Mouse (Mus musculus) activated CD4-positive, CD25-positive, alpha-beta regulatory T cell, adult 4 months (primary cell): ENCODE data around the gene Ccser2. TPM values are rescaled to one million over a fixed set of nuclear protein-coding genes. Genes with fewer than 3 reads are reported as not detected.
"Not testable (repeated sequence)": the region's sequence is repeated elsewhere in the genome, so short reads cannot be mapped to it uniquely, and the experiment has no call there.

Experiments
- ATAC-seq: one replicate; pipeline ENCODE4 v1.8.0; 2017
- polyA plus RNA-seq, 2 experiments: library from polyadenylated mRNA; unstranded; fragments of 100-300 nt; shearing (Covaris generic); gene quantifications; one replicate each; pipeline ENCODE4 v1.2.1; 2017

Gene Ccser2
- 10 to 100 TPM; 15.4 to 21.1 TPM for polyA plus RNA-seq

DNA sequence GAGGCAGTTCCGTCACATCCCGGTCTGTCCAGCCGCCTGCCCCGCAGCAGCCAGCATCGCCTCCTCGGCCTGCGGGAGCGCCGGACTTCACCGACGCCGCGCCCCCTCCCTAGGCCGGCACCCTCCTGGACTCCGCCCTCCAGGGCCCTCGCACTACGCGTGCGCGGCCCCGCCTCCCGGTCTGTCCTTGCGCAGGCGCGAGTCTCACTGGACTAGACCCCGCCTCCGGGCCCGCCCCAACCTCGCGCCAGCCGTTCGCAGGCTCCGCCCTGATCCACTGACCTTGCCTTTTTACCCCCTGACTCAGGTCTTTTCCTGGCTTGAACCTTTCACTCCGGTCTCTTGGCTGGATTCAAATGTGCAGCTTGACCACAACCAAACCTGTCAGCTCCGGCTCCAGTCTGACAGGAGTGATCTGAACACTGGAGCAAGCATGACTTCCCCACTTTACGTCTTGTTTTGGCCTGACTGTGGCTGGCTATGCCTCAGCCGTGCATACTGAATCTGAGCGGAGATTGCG lies at the start of gene Ccser2:
Gene Ccser2, minus strand, starts transcription at position 150 of the 520 bp plus-strand sequence.
- ATAC-seq = peak; percentile 87

DNA sequence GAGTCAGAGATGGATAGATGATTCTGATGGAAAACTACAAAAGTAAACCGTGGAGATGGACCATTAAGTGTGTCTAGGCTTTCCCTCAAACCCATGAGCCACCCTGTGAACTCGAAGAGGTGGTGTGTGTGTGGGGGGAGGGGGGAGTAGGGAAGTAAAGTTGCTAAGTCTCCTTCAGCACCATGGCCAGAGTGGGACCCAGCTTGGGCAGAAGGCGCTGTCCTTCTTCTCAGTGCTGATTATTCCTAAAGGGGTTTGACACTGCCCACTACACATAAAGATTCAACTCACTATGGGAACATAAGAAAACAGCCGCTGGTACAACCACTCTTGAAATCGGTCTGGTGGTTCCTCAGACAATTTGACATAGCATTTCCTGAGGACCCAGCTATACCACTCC lies 47.3 kb upstream of the Ccser2 start:
- ATAC-seq = no peak

DNA sequence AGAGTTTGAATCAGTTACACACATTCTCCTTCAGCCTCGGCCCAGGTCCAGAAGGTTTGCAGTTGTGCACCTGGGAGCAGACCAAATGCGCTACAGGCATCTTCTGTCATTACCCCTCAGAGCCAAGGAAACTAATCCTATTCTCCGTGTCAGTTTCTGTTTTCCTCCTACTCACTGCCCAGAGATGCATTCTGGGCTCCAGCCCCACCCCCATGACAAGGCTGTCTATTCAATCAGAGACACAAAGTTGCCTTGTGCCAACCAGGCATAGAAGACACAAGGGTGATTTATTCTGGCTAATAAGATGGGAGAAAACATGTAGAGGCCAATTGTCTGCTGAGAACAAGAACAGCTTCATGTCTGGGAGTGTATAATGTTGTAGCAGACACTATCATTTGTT lies 45.1 kb upstream of the Ccser2 start:
- ATAC-seq = no peak

DNA sequence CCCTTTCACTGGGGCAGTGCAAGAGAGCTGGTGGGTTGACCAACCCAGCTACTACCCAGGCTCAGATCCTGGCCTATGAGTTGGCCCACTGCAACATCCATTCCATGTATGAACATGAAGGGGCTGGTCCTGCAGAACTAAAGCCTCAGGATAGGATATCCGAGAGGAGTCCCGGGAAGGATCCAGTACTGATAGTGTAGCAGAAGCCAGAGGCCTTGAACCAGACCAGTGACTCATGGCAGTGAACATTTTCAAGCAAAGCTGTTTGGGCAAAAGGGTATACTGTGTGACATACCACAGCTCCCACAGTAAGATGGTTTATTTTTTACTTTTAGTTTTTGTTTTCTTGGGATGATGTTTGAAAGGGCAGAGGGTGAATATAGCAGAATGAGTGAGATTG lies 41.1 kb upstream of the Ccser2 start:
- ATAC-seq = no peak

DNA sequence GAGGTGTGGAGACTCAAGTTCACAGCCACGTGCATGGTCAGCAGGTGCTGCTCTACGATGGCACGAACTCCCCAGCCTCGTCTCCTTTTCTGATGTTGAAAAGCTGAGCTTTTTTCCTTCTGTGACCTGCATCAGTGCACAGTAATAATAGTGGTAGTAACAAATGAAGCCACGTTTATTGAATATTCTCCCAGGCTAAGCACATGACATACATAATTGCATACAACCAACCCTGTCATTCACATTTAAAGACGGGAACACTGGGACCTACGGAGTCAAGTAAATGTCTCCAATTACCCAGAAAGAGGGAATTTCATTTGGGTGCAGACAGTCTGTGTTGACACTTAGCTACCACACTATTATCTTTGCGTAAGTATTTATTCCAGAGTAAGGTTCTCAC lies 37.9 kb upstream of the Ccser2 start:
- ATAC-seq = no peak

DNA sequence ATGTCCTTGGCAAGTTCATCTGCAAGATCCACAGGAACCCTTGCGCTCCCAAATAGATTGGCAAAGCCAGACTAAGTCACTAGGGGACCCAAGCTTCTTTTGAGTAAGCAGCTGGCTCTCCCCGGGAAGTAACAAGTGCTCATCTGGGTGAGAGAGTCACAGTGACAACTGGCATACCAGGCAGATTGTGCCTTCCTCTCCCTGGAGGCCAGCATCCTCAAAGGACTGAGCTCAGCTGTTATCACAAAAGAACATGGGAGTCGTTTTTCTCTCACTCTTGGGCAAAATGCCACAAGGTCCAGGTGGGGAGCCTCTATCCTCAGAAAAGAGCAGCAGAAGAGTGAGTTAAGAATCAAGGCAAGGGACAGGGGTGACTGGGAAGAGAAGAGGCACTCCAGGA lies 37.3 kb upstream of the Ccser2 start:
- ATAC-seq = no peak

DNA sequence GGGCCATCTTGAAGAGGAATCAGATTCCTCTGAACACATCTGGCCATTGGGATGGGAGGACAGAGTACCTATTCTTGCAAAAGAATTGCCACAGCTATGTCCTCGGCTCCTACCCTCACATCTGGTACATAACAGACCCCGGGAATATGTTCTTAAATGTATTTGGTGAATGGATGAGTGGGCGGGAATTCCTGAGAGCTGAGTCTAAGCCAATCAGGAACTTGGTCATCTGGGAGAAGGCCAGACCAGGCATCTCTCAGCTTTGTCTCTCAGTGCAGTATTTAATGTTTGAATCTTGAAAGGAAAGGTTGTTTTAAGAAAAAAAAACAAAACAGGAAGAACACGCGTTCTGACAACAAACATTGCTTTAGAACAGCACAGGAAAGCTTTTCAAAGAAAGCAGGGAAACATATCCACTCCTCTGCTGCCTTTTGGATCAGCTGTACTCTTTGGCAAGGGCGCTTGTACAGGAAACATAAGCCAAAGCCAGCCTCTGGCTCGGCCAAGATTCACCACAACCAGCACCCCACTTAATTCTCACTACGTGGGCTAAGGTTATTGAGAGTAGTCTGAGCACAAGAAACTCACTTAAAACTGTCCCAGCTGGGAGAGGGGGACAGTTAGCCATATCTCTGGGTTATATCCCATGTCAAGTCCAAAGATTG lies 35.0 kb upstream of the Ccser2 start:
- ATAC-seq = no peak

DNA sequence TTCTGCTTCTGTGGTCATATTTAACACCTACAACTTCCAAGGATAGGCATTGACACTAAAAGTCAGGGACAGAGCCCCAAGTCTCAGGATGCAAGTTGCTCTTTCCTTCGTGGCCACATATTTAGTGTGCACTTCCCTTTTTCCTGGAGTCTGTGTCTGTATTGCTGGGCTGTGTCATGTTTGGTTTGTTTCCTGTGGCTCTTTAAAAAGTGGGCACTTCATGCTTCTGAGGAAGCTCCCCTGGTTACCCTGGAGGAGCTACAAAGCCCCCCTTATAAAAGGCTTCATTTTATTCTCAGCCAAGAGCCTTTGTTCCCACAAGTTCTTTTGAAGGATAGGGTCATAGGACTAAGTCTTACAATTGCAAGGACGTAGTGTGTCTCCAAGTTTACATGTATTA lies 34.3 kb upstream of the Ccser2 start:
- no peak for ATAC-seq

DNA sequence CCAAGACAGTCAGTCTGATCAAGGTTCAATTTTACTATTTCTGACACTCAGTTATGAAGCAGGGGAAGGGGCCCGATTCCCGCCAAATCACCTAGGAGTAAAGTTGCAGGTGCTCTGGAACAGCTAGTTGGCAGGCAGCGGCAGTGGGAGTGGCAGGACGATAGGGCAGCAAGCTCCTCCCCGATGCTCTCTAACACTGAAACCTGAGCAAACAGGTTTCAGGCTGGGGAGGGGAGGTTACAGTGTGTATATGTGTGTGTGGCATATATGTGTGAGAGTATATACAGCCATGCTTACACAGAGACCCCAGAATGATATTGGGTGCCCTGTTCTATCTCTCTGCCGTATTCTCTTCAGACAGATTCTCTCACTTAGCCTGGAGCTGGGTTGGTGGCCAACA lies 32.2 kb upstream of the Ccser2 start:
- ATAC-seq = not testable (repeated sequence)

DNA sequence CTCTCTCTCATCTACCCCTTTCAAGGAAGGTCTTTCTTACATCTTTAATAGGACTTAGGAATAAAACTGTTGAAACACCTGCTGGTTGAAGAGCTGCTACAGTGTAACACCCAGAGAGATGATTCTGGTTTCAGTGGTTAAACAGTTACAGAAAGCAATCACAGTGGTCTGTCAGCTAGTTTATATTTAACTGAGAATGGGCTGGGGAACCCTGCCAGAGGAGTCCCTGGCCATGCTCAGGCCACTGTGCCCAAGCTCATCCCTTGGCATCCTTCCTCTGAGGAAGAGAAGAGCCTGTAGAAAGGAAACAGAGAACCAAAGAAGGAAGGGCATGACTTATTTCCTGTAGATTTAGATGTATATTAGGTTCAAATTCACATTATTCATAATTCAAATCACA lies 21.2 kb upstream of the Ccser2 start:
- ATAC-seq = no peak

DNA sequence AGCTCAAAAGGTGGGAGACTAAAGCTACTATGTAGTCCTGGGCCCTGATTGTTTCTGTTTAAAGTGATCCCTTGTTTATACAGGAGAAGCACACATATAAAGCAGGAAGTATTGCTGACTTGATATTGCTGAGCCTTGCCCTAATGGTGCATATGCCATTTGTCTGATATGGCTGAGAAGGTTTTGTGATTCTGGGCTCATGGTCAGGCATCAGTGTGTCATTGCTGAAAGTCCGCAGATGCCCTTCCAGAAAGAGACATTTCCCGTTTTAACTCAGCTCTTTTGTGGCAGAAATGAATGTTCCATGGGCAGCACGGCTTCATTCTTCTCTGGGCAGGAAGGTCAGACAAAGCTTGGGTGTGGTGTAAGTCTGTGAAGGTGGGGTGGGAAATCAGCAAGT lies 17.1 kb upstream of the Ccser2 start:
- ATAC-seq = no peak

DNA sequence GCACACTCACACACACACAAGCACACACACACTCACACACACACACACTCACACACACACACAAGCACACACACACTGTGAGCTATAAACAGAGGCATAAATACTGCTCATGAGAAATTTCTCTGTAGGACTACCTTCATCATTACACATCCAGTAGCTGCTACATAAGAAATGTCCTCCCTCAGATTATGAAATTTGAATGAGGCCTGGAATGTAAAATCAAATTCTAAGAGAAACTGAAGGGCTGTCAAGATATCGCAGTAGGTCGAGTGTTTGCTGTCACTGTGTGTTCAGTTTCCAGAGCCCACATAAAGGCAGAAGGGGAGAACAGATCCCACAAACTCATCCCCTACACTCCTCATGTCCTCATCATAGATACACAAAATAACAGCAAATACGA lies 6.4 kb upstream of the Ccser2 start:
- no peak for ATAC-seq

DNA sequence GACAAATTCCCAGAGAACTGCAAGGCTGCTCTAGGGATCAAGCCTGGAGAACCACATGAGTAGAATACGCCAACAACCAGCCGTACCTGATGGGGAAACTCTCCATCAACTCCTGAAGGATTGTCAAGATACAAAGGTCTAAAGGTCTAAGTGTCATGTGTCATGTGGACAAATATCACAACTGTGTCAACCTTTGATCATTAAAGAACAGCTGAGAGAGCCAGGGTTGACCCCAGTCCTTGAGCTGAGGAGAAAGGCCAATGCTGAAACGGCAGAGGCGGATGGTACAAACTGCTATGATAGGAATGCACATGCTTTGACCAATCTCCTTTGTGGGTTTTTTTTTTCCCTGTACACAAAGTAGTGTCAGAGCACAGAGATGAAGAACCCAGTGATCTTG lies 2.6 kb upstream of the Ccser2 start:
- ATAC-seq = no peak

DNA sequence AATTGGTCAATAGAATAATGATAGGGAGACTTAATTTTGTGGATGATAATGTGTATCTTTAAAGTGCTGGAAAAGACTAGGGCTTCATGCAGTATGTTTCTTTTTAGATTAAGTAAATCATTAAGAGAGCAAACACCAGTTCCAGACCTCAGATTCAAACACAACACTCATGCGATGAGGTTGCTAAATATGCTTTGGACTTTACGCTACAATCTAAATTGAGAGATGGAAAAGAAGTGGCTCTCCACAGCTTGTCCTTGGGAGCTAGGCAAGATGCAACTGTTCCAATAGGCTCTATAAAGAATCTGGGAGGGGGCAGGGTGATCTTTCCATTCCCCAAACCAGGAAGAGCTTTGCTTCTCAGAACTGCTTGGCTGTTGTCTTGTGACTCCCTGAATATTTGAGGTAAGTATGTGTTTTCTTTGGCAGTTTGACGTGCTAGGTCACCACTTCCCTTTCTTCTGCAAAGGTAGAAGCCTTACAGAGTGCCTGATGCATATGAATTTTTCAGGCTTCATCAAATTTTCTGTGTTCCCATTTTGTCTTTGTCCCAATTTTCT lies 1.4 kb upstream of the Ccser2 start:
- ATAC-seq = no peak

DNA sequence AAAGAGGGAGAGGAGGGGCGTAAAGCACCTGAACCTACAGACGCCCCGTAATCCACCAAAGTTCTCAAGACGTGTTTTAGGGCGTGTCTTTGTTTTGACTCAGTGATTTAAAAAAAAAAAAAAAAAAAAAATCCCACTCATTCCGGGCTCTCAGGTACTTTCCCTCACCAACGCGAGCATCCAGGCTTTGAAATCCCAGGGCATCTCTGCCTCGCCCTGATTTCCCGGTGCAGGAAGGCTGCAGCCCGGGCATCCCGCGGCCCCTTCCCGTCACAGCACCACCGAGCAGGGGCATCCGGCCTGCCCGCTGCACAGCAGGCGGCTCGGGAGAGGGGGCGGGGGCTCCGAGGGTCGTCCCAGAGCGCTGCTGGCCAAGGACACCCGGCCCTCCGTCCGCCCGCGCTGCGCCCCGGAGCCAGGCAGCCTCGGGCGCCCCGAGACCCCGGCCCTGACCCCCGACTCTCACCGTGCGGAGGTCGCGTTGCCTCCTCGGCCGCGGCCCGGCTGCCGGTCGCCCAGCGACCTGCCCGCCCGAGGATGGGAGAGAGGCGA lies 425 bp downstream of the Ccser2 start:
- peak; percentile 62 for ATAC-seq

DNA sequence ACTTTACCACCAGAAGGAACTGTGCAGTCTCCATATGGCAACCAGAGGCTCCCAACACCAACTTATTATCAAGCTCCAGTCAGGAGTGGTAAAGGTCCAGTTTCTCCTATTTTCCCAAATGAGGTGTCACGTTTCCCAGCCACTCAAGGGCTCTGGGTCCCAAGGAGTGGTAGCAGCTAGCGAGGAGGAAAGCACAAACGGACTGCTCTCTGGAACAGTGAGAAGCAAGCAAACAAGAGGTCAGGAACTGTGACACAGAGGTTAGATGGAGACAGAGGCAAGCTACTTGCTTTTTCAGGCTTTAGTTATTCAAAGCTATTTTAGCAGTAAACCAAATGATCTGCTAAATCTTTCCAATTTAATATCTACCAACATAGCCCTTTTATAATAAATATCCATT lies 3.2 kb downstream of the Ccser2 start:
- no peak for ATAC-seq

DNA sequence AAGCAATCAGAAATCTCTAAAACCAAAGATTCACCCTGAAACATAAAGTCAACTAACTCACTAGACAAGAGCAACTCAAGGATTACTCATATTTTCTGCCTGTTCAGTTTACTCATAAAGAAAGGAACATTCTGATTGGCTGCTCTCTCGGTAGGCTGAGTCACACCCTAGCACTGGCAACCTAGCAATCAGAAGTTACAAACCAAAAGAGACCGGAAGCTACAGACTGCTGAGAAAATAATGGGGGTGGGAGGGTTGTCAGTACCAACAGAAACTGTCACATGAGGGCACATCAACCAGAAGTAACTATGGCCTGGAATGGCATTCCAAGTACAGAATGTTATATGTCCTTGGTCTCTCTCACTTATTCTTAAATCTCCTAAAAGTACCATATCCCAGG lies 6.1 kb downstream of the Ccser2 start:
- peak; percentile 98 for ATAC-seq

DNA sequence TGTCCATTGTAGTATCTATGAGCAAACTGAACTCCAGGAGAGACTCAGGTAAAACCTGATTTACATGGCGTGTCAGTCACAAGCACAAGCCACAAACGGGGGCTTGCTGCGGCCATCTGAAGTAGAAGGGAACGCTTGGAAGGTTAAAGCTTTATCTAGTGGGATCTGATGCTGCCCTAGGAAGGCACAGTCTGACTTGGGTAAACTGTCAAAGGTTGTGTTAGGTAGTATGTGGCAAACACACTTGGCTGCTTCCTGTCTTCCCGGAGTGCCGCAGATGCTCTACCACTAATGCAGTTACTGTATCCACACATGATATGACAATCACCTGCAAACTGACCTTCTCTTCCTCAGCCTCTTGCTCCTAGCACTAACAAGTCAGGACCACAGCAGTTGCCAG lies 10.9 kb downstream of the Ccser2 start:
- ATAC-seq = no peak

DNA sequence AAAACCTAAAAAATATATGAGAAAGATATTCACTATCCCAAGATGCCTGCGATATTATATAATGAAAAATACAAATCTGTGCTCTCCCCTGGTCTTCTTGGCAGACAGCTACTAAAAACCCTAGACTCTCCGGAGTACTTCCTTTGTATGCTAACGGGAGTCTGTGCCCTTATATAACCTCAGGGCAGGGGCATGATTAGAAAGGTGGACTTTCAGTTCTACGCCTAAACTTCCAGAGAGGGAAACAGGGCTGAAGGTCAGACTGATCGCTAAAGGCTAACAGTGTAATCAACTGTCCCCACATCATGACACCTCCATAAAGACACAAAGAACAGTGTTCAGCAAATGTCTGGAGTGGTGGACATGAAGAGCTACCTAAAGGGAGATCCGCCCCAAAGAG lies 11.3 kb downstream of the Ccser2 start:
- no peak for ATAC-seq

DNA sequence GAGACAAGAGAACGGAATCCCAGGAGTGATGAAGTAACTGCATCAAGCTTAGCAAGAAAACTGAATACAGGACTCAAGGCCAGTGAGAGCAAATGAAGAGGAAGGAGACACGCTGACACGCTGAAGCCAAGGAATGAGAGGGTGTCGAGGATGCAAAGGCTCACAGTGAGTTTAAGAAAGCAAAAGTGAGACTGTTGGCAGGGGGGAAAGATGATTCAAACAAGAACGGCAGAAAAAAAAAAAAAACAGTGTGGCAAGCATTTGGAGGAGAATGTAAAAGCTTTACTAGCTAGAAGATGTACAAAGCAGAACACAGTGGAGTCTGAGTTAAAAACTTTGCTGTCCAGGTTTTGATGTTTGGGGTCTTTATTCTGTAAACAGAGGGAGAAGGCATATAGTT lies 11.9 kb downstream of the Ccser2 start:
- no peak for ATAC-seq

DNA sequence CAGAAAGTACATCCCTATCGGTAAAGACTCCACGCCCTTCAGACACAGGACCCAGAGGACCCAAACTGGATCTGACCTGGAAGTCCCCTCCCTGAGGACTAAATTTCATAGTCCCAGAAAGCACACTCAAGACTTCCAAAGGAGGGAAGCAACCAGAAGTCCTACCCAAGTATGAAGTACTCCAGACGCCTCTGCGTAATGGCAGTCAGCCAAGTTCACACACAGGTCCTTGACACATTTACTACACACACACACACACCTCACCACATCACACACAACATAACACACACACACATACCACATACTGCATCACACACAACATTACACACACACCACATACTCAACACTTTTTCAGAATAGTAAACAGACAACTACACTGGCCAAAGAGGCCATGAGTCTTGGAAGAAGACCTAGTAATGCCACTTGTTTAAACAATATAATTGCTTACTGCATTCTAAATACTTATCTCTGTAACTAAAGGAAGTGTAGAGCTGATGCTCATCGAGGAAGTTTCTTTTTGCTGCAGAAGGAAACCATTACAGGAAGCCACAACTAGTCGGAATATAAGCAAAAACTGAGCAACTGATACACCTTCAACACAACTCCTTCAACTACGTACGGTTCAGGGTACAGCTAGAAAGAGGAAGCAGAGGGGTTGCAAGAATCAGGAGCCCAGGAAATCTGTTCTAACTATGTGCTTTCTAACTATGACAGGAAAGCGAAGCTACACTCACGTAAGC lies 15.7 kb downstream of the Ccser2 start:
- peak; percentile 68 for ATAC-seq

DNA sequence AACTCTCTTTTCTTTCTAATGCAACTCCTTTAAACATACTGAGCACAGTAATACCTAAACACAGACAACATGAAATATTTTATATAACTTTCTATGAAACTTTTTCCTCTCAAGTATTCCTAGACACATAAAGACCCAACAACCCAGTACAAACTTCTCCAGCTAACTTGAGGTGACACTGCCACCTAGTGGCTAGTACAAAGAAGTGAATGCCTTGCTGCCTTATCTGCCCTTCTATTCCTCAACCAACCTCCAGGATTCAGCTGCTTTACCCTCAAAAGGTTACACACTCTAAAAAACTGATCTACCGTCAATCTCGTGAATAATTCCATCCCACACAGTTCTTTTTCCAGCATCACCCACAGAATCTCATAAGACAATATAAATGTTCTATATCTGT lies 16.4 kb downstream of the Ccser2 start:
- peak; percentile 70 for ATAC-seq

DNA sequence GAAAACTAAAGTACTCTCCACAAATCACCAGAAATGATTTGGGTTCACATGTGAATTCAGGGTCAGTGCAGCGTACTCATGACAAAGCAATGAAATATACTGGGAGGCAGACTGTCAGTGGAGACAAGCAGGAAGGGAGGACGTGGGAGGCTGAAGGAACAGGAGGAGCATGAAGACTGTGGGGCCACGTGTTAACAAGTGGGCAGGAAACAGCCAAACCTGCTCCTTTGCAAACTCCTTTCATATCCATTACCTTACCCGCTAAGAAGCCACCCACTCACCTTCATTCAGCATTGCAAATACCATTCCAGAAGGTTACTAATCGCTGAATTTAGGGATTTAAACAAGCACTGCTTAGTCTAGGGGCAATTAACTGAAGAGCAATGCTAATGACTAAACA lies 25.9 kb downstream of the Ccser2 start:
- peak; percentile 36 for ATAC-seq

DNA sequence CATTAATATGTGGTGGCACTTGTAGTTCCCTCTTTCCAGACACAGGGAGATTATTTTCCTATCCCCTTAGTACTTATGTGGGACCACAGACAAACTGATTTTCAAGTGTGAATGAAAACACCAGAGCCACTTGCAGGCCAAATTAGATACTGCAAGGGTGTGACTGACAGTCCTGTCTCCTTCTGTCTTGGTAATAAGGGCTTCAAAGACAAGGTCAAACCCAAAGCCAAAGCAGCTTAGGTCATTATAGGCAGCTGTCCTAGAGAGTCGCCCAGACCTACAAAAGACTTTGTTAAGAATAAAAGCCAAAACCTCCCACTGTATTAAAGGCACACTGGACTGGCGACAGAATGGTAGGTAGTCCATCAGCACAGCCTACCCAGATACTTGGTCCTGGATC lies 30.6 kb downstream of the Ccser2 start:
- ATAC-seq = no peak
